Mouse (Mus musculus) olfactory bulb, adult 2 months (tissue): ENCODE data around the gene Kyat1.

Experiments used
- CTCF ChIP-seq: fragments of 200-500 bp; IDR thresholded peaks from 2 replicates; pipeline ENCODE4 v1.5.1; 2012; ENCODE audit warnings: low read depth, mild to moderate bottlenecking, low read length, moderate library complexity; ENCODE audit not compliant: insufficient read depth
- POLR2A ChIP-seq: fragments of 200-500 bp; IDR thresholded peaks from 2 replicates; pipeline ENCODE4 v1.6.1; 2012; ENCODE audit warnings: mild to moderate bottlenecking, low read depth, low read length, moderate library complexity; ENCODE audit not compliant: insufficient read depth

- TF ChIP-seq CTCF (no peak), POLR2A (no peak)
Measured at GRCm38 (mm10) chr2:30182424-30182823, 23.2 kb downstream of the Kyat1 start.
